Mouse (Mus musculus): ENCODE measurements around the gene Sike1. TPM values are rescaled to one million over a fixed set of nuclear protein-coding genes. Genes with fewer than 3 reads are reported as not detected.

Gene Sike1
- 17.6 and 27.7 TPM in 2 replicates for polyA plus RNA-seq (2012; rRNA removed; ENCODE audit: low replicate concordance)

DNA sequence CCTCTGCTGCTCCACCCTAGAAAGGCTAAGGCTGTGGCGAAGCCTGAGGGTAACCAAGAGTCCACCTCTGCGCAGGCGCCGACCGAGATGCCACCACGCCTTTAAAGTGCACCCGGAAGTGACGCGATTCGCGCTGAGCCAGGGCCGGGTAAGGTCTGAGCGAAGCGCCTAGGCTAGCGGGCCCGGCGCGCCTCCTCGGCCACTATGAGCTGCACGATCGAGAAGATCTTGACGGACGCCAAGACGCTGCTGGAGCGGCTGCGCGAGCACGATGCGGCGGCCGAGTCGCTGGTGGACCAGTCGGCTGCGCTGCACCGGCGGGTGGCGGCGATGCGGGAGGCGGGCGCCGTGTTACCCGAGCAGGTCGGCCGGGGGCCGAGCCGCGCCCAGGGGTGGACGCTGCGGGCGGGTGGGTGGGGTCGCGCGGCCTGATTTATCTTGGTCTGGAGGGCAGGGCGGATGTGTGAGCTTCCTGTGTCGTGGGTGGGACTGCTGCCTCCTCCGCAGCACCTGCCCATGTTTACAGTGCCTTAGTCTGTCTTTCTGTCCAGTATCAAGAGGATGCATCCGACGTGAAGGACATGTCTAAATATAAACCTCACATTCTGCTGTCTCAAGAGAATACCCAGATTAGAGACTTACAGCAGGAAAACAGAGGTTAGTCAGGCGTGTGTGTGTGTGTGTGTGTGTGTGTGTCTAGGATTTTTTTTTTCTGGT lies at the start of gene Sike1:
Sike1 (plus strand) TSS at position 104 of the 717 bp plus-strand sequence.

DNA sequence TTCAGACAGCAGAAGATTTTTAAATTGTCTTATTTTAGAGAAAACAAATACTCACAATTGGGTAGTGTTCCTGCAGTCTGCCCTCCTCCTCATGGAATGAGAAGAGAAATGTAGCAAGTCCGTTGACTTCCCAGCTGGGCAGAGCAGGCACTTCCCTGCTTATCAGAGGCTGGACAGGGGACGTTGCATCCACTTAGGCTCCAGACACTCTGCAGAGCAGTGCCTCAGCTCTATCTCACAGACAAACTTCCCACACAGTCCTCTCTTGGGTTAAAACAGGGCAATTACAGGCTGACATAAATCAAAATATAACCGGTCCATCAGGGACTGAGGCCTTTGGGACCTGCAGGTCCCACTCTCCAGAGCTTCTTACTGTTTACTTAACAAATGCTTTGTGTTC lies 31.5 kb upstream of the Sike1 start, which contains the start of gene Nr1h5:
Nr1h5 (minus strand) TSS at position 101 of the 400 bp plus-strand sequence.

DNA sequence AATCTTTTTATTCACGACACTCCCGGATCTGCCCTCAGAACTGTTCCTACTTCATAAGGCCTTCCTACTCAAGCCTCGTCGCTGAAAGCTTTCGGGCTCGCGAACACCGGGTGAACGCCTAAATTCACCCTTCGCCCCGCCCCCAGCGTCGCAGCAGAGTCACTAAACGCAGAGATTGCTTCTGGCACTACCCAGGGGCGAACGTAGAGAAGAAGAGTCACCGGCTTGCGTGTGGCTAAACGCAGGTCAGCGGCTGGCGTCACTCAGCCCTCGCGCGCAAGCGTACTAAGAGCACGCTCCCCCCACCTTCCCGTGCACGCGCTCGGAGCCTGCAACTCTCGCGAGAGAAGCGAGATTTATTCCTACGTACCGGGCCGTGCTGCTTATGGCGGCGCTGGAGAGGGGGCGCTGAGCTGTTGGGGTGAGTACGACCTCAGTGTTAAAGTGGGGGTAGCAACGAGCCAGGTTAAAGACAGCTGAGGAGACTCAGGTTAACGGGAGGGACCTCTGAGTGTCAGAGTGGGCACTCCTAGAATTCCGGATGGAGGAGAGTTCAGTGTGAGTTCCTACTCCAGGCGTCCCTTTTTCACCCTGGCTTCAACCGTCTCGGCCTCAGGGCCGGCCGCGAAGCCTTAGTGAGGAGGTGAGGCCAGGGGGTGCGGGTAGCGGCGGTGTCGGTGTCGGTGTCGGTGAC lies 24.9 kb downstream of the Sike1 start, which contains the start of gene Csde1:
Csde1 (plus strand) TSS at position 178 of the 694 bp plus-strand sequence.

Other genes starting within 250 kb of the Sike1 start
- gene Tshb, start 213.0 kb upstream of the Sike1 start, polyA plus RNA-seq (2012; rRNA removed; ENCODE audit: low replicate concordance): not detected in 2 replicates
- not detected in 2 replicates for gene Sycp1, start 59.6 kb upstream of the Sike1 start, polyA plus RNA-seq (2012; rRNA removed; ENCODE audit: low replicate concordance)
- not detected in 2 replicates for gene Nr1h5, start 31.6 kb upstream of the Sike1 start, polyA plus RNA-seq (2012; rRNA removed; ENCODE audit: low replicate concordance)
- 18.7 and 55.8 TPM in 2 replicates for gene Csde1, start 24.7 kb downstream of the Sike1 start, polyA plus RNA-seq (2012; rRNA removed; ENCODE audit: low replicate concordance)
- 12.0 and 29.8 TPM in 2 replicates for gene Nras, start 62.6 kb downstream of the Sike1 start, polyA plus RNA-seq (2012; rRNA removed; ENCODE audit: low replicate concordance)
- 1.1 and 210 TPM in 2 replicates for gene Ampd1, start 78.3 kb downstream of the Sike1 start, polyA plus RNA-seq (2012; rRNA removed; ENCODE audit: low replicate concordance)
- 1.1 and 3.1 TPM in 2 replicates for gene Dennd2c, start 106.9 kb downstream of the Sike1 start, polyA plus RNA-seq (2012; rRNA removed; ENCODE audit: low replicate concordance)
- gene Bcas2, start 175.9 kb downstream of the Sike1 start, polyA plus RNA-seq (2012; rRNA removed; ENCODE audit: low replicate concordance): 17.3 and 21.6 TPM in 2 replicates